Mouse (Mus musculus) left cerebral cortex, postnatal 10 days (tissue): ENCODE data around the gene Gm5136. TPM values are rescaled to one million over a fixed set of nuclear protein-coding genes. Genes with fewer than 3 reads are reported as not detected.

Experiments
- DNase-seq, 2 experiments: peaks; one replicate each; pipeline ENCODE4 v3.0.0; 2021 to 2022; ENCODE audit warnings: low spot score in 2 of 2, mixed read lengths in 1 of 2; ENCODE audit errors: extremely low spot score in 1 of 2
- intact Hi-C: fragments of 180-260 bp; cut with DNase I; formaldehyde crosslinking; loops from one replicate; pipeline ENCODE4 v1.15.1; 2025
- total RNA-seq, 2 experiments: library from RNA; stranded (reverse); gene quantifications; 2 replicates each; pipeline ENCODE4 v1.2.3; 2021

Gene Gm5136
- 1 to 10 TPM; 2.8 to 3.1 TPM for total RNA-seq

GRCm38 (mm10) chr10:108699946-108700345, at the start of gene Gm5136:
Gene Gm5136 (minus strand): TSS chr10:108700160.
- intact Hi-C loops, result no loop called here

GRCm38 (mm10) chr10:108743759-108744158, 43.8 kb upstream of the Gm5136 start:
- intact Hi-C loops, result no loop called here
- DNase-seq, result no peak

More at GRCm38 (mm10) chr10:108699946-108700345, at the start of gene Gm5136:
- DNase-seq, result no peak

GRCm38 (mm10) chr10:108733982-108734381, 34.0 kb upstream of the Gm5136 start:
- no peak for DNase-seq
- intact Hi-C loops, result loop anchor here (10.0 kb wide), 1 partner anchor 761 kb away; no protein-coding TSS in a partner anchor

GRCm38 (mm10) chr10:108728961-108729360, 29.0 kb upstream of the Gm5136 start:
- intact Hi-C loops, result no loop called here
- DNase-seq, result no peak

- no peak for DNase-seq
- intact Hi-C loops, result no loop called here
Measured at GRCm38 (mm10) chr10:108726391-108726790, 26.4 kb upstream of the Gm5136 start.

- intact Hi-C loops, result no loop called here
- DNase-seq, result no peak
Measured at GRCm38 (mm10) chr10:108724878-108725277, 24.9 kb upstream of the Gm5136 start.

- DNase-seq, result peak in 1 of 2 experiments; percentile 51
- intact Hi-C loops, result no loop called here
Measured at GRCm38 (mm10) chr10:108710514-108710913, 10.6 kb upstream of the Gm5136 start.

- intact Hi-C loops, result no loop called here
- no peak for DNase-seq
Measured at GRCm38 (mm10) chr10:108705658-108706057, 5.7 kb upstream of the Gm5136 start.

- no peak for DNase-seq
- intact Hi-C loops, result no loop called here
Measured at GRCm38 (mm10) chr10:108701361-108702128, 1.6 kb upstream of the Gm5136 start.

- intact Hi-C loops, result no loop called here
- DNase-seq, result peak in 1 of 2 experiments; percentile 28
Measured at GRCm38 (mm10) chr10:108697062-108697461, 2.9 kb downstream of the Gm5136 start.

- DNase-seq, result no peak
- intact Hi-C loops, result no loop called here
Measured at GRCm38 (mm10) chr10:108690954-108691353, 9.0 kb downstream of the Gm5136 start.

- intact Hi-C loops, result no loop called here
- no peak for DNase-seq
Measured at GRCm38 (mm10) chr10:108686696-108687095, 13.3 kb downstream of the Gm5136 start.

- intact Hi-C loops, result no loop called here
- DNase-seq, result peak in 1 of 2 experiments; percentile 30
Measured at GRCm38 (mm10) chr10:108679675-108680390, 20.1 kb downstream of the Gm5136 start.

GRCm38 (mm10) chr10:108677053-108677452, 22.9 kb downstream of the Gm5136 start:
- no peak for DNase-seq
- intact Hi-C loops, result no loop called here

- intact Hi-C loops, result no loop called here
- no peak for DNase-seq
Measured at GRCm38 (mm10) chr10:108668944-108669343, 31.0 kb downstream of the Gm5136 start.

GRCm38 (mm10) chr10:108660295-108660694, 39.7 kb downstream of the Gm5136 start:
- intact Hi-C loops, result no loop called here
- no peak for DNase-seq

- intact Hi-C loops, result no loop called here
- no peak for DNase-seq
Measured at GRCm38 (mm10) chr10:108658300-108658699, 41.7 kb downstream of the Gm5136 start.

- intact Hi-C loops, result no loop called here
- no peak for DNase-seq
Measured at GRCm38 (mm10) chr10:108657669-108658068, 42.3 kb downstream of the Gm5136 start.

GRCm38 (mm10) chr10:108656898-108657297, 43.1 kb downstream of the Gm5136 start:
- no peak for DNase-seq
- intact Hi-C loops, result no loop called here

GRCm38 (mm10) chr10:108655074-108655473, 44.9 kb downstream of the Gm5136 start:
- intact Hi-C loops, result no loop called here
- DNase-seq, result no peak
